Mouse (Mus musculus): ENCODE measurements around the gene Tfpi.

GRCm38 (mm10) chr2:84426531-84426930, 50.0 kb downstream of the Tfpi start:
- TF ChIP-seq CTCF (conservative IDR thresholded peaks at IDR 0.05 in 1 of 2, IDR thresholded peaks at IDR 0.05 in 1 of 2; ENCODE audit: low read depth in 2 of 2, low read length in 2 of 2) (no peak), POLR2AphosphoS2 (IDR thresholded peaks at IDR 0.05; ENCODE audit: low read depth, low read length) (no peak), NRF1 (IDR thresholded peaks at IDR 0.05; ENCODE audit: low read depth, low read length) (no peak), USF1 (IDR thresholded peaks at IDR 0.05; ENCODE audit: low read depth, low read length) (no peak), HCFC1 (IDR thresholded peaks at IDR 0.05; ENCODE audit: low read depth, low read length) (no peak)

Measured in CH12.LX (cell line).